In the genomic region with DNA sequence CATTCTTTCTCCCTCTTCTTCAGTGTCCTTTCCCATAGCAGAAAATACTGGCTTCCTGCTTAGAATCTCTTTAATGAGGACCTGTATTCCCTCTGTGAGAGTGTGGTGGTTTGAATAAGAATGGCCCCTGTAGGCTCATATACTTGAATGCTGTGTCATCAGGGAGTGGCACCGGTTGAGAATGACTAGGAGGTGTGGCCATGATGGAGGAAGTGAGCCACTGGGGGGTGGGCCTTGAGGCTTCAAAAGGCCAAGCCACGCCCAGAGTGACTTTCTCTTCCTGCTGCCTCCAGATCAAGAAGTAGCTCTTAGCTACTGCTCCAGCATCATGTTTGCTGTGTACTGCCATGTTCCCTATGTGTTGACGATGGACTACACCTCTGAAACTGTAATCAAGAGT, we compare ENCODE assay signal across 13 mouse cellular contexts. TPM values are rescaled to one million over a fixed set of nuclear protein-coding genes. Genes with fewer than 3 reads are reported as not detected.
DNase-seq lines count a peak whose midpoint lies in the region; ATAC-seq and TF ChIP-seq lines count a peak whose summit lies in the region.
"Had no signal": no experiment of that assay in that cellular context is flagged by ENCODE, and none has a peak within 500 bp of the region (broad histone marks: within the 10 kb centered on the region; RNA-seq: fewer than 3 reads in every experiment).

No protein-coding gene starts in this region.

- no peak overlapping the region for H3K4me2 ChIP-seq in liver, embryonic 13.5 days
- H3K4me2 ChIP-seq in hindbrain, embryonic 13.5 days, result no peak overlapping the region
- H3K4me2 ChIP-seq: limb, embryonic 13.5 days had no signal

- no peaks in the 10 kb centered on the region for H3K27me3 ChIP-seq in ES-Bruce4 (ENCODE audit: control insufficient read depth, insufficient read depth, low read length, poor library complexity, severe bottlenecking)
- 0 out of 2 replicates have a peak, but pooled peaks cover 3% of the 10 kb centered on the region for H3K27me3 ChIP-seq in liver, embryonic 13.5 days
- H3K27me3 ChIP-seq in cerebellum, adult 2 months (ENCODE audit: control insufficient read depth, insufficient read depth, low read length), result no peaks in the 10 kb centered on the region
- H3K27me3 ChIP-seq in hindbrain, embryonic 13.5 days, result no peaks in the 10 kb centered on the region
- H3K27me3 ChIP-seq: limb, embryonic 13.5 days had no signal

- H3K9me3 ChIP-seq in ES-Bruce4 (replicated peaks; ENCODE audit: control insufficient read depth, insufficient read depth, low read length, poor library complexity, severe bottlenecking), result no peaks in the 10 kb centered on the region; the same call in 1 of the 2 replicates
- H3K9me3 ChIP-seq in liver, embryonic 13.5 days (replicated peaks), result no peaks in the 10 kb centered on the region
- no peaks in the 10 kb centered on the region for H3K9me3 ChIP-seq in hindbrain, embryonic 13.5 days
- H3K9me3 ChIP-seq: limb, embryonic 13.5 days had no signal

- peak; percentile 90 for DNase-seq in 3T3-L1 (ENCODE audit: low read depth, low spot score)
- no peak for DNase-seq in liver, embryonic 13.5 days
- no peak for DNase-seq in left cerebral cortex, postnatal 25 days (ENCODE audit: low spot score in 2 of 2)
- no peak for DNase-seq in cerebellum, adult 2 months
- no peak for DNase-seq in heart, postnatal 10 days
- DNase-seq: adrenal gland, postnatal 10 days; kidney, postnatal 25 days had no signal

- 54% methylated on average over 3 of the region's 3 CpGs for WGBS in liver, embryonic 13.5 days (ENCODE audit: insufficient replicate concordance)
- WGBS in cerebellum, adult 2 months, result 89% methylated on average over 3 of the region's 3 CpGs
- WGBS in hindbrain, embryonic 13.5 days, result 86% methylated on average over 3 of the region's 3 CpGs

- no peak overlapping the region for H3K9ac ChIP-seq in ES-Bruce4 (ENCODE audit: low read depth, poor library complexity, severe bottlenecking)
- H3K9ac ChIP-seq in liver, embryonic 13.5 days, result no peak overlapping the region
- H3K9ac ChIP-seq in hindbrain, embryonic 13.5 days, result no peak overlapping the region
- H3K9ac ChIP-seq: limb, embryonic 13.5 days had no signal

- peak; percentile 73 for ATAC-seq in common myeloid progenitor, adult 5-6 weeks (replicated peaks; ENCODE audit: low read depth, poor library complexity, severe bottlenecking)
- peak; percentile 43 for ATAC-seq in liver, embryonic 13.5 days (ENCODE audit: low read depth)
- no peak for ATAC-seq in hindbrain, embryonic 13.5 days (ENCODE audit: low FRiP score)
- ATAC-seq: inflammation-experienced regulatory T-cells, adult 6 months had no signal

- H3K4me1 ChIP-seq in ES-Bruce4 (ENCODE audit: control insufficient read depth, insufficient read depth, low read length), result no peaks in the 10 kb centered on the region
- no peaks in the 10 kb centered on the region for H3K4me1 ChIP-seq in liver, embryonic 13.5 days (replicated peaks)
- peaks cover 11% of the 10 kb centered on the region for H3K4me1 ChIP-seq in cerebellum, adult 2 months (ENCODE audit: control insufficient read depth, insufficient read depth, low read length)
- peaks cover 17% of the 10 kb centered on the region for H3K4me1 ChIP-seq in hindbrain, embryonic 13.5 days (replicated peaks)

- H3K27ac ChIP-seq in ES-Bruce4 (ENCODE audit: insufficient read depth, low read length), result peak overlapping the region; percentile 60
- no peak overlapping the region for H3K27ac ChIP-seq in liver, embryonic 13.5 days
- H3K27ac ChIP-seq in cerebellum, adult 2 months (ENCODE audit: insufficient read depth, low read length), result no peak overlapping the region
- H3K27ac ChIP-seq in hindbrain, embryonic 13.5 days, result no peak overlapping the region
- H3K27ac ChIP-seq: limb, embryonic 13.5 days; macrophage had no signal

- TF ChIP-seq CTCF in ES-Bruce4 (IDR thresholded peaks at IDR 0.05; ENCODE audit: low read depth, low read length), result no peak
- no peak for TF ChIP-seq CTCF in cerebellum, adult 2 months (IDR thresholded peaks at IDR 0.05; ENCODE audit: borderline replicate concordance, insufficient read depth, low read depth, low read length)

- H3K36me3 ChIP-seq in ES-Bruce4 (ENCODE audit: control insufficient read depth, insufficient read depth, low read length, poor library complexity, severe bottlenecking), result no peaks in the 10 kb centered on the region
- no peaks in the 10 kb centered on the region for H3K36me3 ChIP-seq in liver, embryonic 13.5 days
- H3K36me3 ChIP-seq in hindbrain, embryonic 13.5 days, result 0 out of 2 replicates have a peak, but pooled peaks cover 3% of the 10 kb centered on the region

- peak overlapping the region; percentile 20; the same call in 1 of the 2 replicates for H3K4me3 ChIP-seq in ES-Bruce4 (ENCODE audit: low read depth, low read length)
- H3K4me3 ChIP-seq in liver, embryonic 13.5 days (replicated peaks), result no peak overlapping the region
- H3K4me3 ChIP-seq in cerebellum, adult 2 months (replicated peaks; ENCODE audit: insufficient read depth, low read depth, low read length), result no peak overlapping the region
- no peak overlapping the region for H3K4me3 ChIP-seq in hindbrain, embryonic 13.5 days
- H3K4me3 ChIP-seq: limb, embryonic 13.5 days had no signal

- no peak for TF ChIP-seq POLR2A in ES-Bruce4 (IDR thresholded peaks at IDR 0.05; ENCODE audit: insufficient read depth, low read length)
- no peak for TF ChIP-seq POLR2A in cerebellum, adult 2 months (IDR thresholded peaks at IDR 0.05; ENCODE audit: borderline replicate concordance, insufficient read depth, low read length)

- intact Hi-C loops in left cerebral cortex, postnatal 25 days (cut with DNase I), result no loop called here
- intact Hi-C loops in heart, postnatal 10 days (cut with DNase I), result no loop called here

- TF ChIP-seq EP300 in ES-Bruce4 (IDR thresholded peaks at IDR 0.05; ENCODE audit: insufficient read depth, low read depth, low read length), result peak; percentile 47; the same call in 1 of the 2 replicates

RNA-seq across cellular contexts. Expression of a gene that starts 15.7 kb away (rescaled TPM):
- 0.31 and 0.41 TPM in 2 replicates for polyA plus RNA-seq in ES-Bruce4 (2011; ENCODE audit: insufficient read depth, insufficient read length, low read depth, missing spikeins)
- total RNA-seq in common myeloid progenitor, adult 5-6 weeks (2017), result 0.69 and 1.3 TPM in 2 replicates
- polyA plus RNA-seq in liver, embryonic 13.5 days (2015; fragmentation: Nextera tagmentation; extraction: Ambion mirVana), result 0.10 and 0.21 TPM in 2 replicates
- 10 to 100 TPM in 1 of 2 experiments, 1 to 10 TPM in 1; 9.2 to 10.1 TPM for total RNA-seq in left cerebral cortex, postnatal 25 days (2021)
- polyA plus RNA-seq in cerebellum, adult 2 months (2012; rRNA removed), result 15.6 and 17.3 TPM in 2 replicates
- 10 to 100 TPM; 10.9 to 12.9 TPM for total RNA-seq in heart, postnatal 10 days (2021)
- polyA plus RNA-seq in hindbrain, embryonic 13.5 days (2015; fragmentation: Nextera tagmentation; extraction: Ambion mirVana), result 8.7 and 9.3 TPM in 2 replicates
- polyA plus RNA-seq: inflammation-experienced regulatory T-cells, adult 6 months; macrophage had no signal
